Mouse (Mus musculus) embryonic facial prominence, embryonic 12.5 days (tissue): ENCODE data around the gene Hs3st3b1. TPM values are rescaled to one million over a fixed set of nuclear protein-coding genes. Genes with fewer than 3 reads are reported as not detected.

Experiments
- ATAC-seq: fragments of 200-750 bp; cut with Nextera tagmentation; 2 replicates; pipeline ENCODE4 v1.8.0; 2017; ENCODE audit not compliant: insufficient number of reproducible peaks, insufficient read depth, low FRiP score, low TSS enrichment
- H3K27ac ChIP-seq: fragments of 300-500 bp; sonication (generic); 2 replicates; pipeline ENCODE4 v1.5.1; 2016; ENCODE audit warnings: mild to moderate bottlenecking
- H3K27me3 ChIP-seq: fragments of 300-500 bp; sonication (generic); 2 replicates; pipeline ENCODE4 v1.6.1; 2016; ENCODE audit warnings: mild to moderate bottlenecking, moderate library complexity
- H3K36me3 ChIP-seq: fragments of 300-500 bp; sonication (generic); 2 replicates; pipeline ENCODE4 v1.6.1; 2016; ENCODE audit warnings: mild to moderate bottlenecking
- H3K4me1 ChIP-seq: fragments of 300-500 bp; sonication (generic); 2 replicates; pipeline ENCODE4 v1.6.1; 2016
- H3K4me2 ChIP-seq: fragments of 300-500 bp; sonication (generic); replicated peaks from 2 replicates; pipeline ENCODE4 v1.6.1; 2016; ENCODE audit warnings: mild to moderate bottlenecking, moderate library complexity
- H3K4me3 ChIP-seq: fragments of 300-500 bp; sonication (generic); 2 replicates; pipeline ENCODE4 v1.5.1; 2016; ENCODE audit warnings: mild to moderate bottlenecking
- H3K9ac ChIP-seq: fragments of 300-500 bp; sonication (generic); 2 replicates; pipeline ENCODE4 v1.6.1; 2016; ENCODE audit warnings: mild to moderate bottlenecking, moderate library complexity
- H3K9me3 ChIP-seq: fragments of 300-500 bp; sonication (generic); 2 replicates; pipeline ENCODE4 v1.6.1; 2016; ENCODE audit warnings: mild to moderate bottlenecking, moderate library complexity
- WGBS: fragments of 180-500 bp; shearing (Covaris S2); methylation state at CpG from one replicate; pipeline ENCODE4 v1.1.7; 2016; 5-methylcytosine and 5-hydroxymethylcytosine counted together
- polyA plus RNA-seq: library from polyadenylated mRNA; unstranded; fragments of >200 nt; fragmentation: Nextera tagmentation; extraction: Ambion mirVana; gene quantifications from 2 replicates; pipeline ENCODE4 v1.2.1, GENCODE M21; 2016

The Hs3st3b1 gene
- polyA plus RNA-seq, 1 experiment from 2014 or later, result 22.9 TPM

GRCm38 (mm10) chr11:63906552-63907353 lies 15.3 kb downstream of the Hs3st3b1 start:
- WGBS, result 80% methylated on average over 9 of the region's 9 CpGs
- H3K27me3 ChIP-seq, result no peaks in the 10 kb centered on the region
- H3K4me3 ChIP-seq, result no peak overlapping the region
- no peak overlapping the region for H3K9ac ChIP-seq
- no peak overlapping the region for H3K27ac ChIP-seq
- H3K4me1 ChIP-seq, result peaks cover 10% of the 10 kb centered on the region; the same call in 1 of the 2 replicates
- H3K4me2 ChIP-seq, result no peak overlapping the region
- no peak for ATAC-seq
- no peaks in the 10 kb centered on the region for H3K9me3 ChIP-seq
- no peaks in the 10 kb centered on the region; the same call in 1 of the 2 replicates for H3K36me3 ChIP-seq

GRCm38 (mm10) chr11:63904787-63905186 lies 17.3 kb downstream of the Hs3st3b1 start:
- no peak for ATAC-seq
- H3K4me2 ChIP-seq, result no peak overlapping the region
- no peak overlapping the region for H3K9ac ChIP-seq
- no peak overlapping the region for H3K27ac ChIP-seq
- H3K36me3 ChIP-seq, result no peaks in the 10 kb centered on the region; the same call in 1 of the 2 replicates
- WGBS, result 45% methylated on average over 4 of the region's 4 CpGs
- H3K9me3 ChIP-seq, result no peaks in the 10 kb centered on the region
- H3K4me1 ChIP-seq, result 0 out of 2 replicates have a peak, but pooled peaks cover 3% of the 10 kb centered on the region
- H3K4me3 ChIP-seq, result no peak overlapping the region
- H3K27me3 ChIP-seq, result no peaks in the 10 kb centered on the region

GRCm38 (mm10) chr11:63898509-63899168 lies 23.5 kb downstream of the Hs3st3b1 start:
- Histone ChIP-seq H3K4me1 (0 out of 2 replicates have a peak, but pooled peaks cover 3% of the 10 kb centered on the region), H3K27ac (no peak overlapping the region), H3K27me3 (no peaks in the 10 kb centered on the region), H3K36me3 (no peaks in the 10 kb centered on the region; the same call in 1 of the 2 replicates), H3K9me3 (no peaks in the 10 kb centered on the region), H3K4me2 (no peak overlapping the region), H3K9ac (no peak overlapping the region), H3K4me3 (no peak overlapping the region)
- ATAC-seq, result no peak
- WGBS, result 29% methylated on average over 9 of the region's 9 CpGs

GRCm38 (mm10) chr11:63897856-63898508 lies 24.1 kb downstream of the Hs3st3b1 start:
- WGBS, result 67% methylated on average over 13 of the region's 13 CpGs
- Histone ChIP-seq H3K27me3 (no peaks in the 10 kb centered on the region), H3K9me3 (no peaks in the 10 kb centered on the region), H3K9ac (no peak overlapping the region), H3K4me3 (no peak overlapping the region), H3K4me1 (0 out of 2 replicates have a peak, but pooled peaks cover 3% of the 10 kb centered on the region), H3K27ac (no peak overlapping the region), H3K36me3 (no peaks in the 10 kb centered on the region; the same call in 1 of the 2 replicates), H3K4me2 (no peak overlapping the region)
- ATAC-seq, result no peak

GRCm38 (mm10) chr11:63897011-63897410 lies 25.1 kb downstream of the Hs3st3b1 start:
- 83% methylated on average over 2 of the region's 2 CpGs for WGBS
- H3K4me3 ChIP-seq, result no peak overlapping the region
- no peaks in the 10 kb centered on the region for H3K27me3 ChIP-seq
- H3K4me2 ChIP-seq, result no peak overlapping the region
- no peak for ATAC-seq
- no peak overlapping the region for H3K27ac ChIP-seq
- H3K36me3 ChIP-seq, result no peaks in the 10 kb centered on the region
- no peaks in the 10 kb centered on the region for H3K9me3 ChIP-seq
- H3K9ac ChIP-seq, result no peak overlapping the region
- 0 out of 2 replicates have a peak, but pooled peaks cover 3% of the 10 kb centered on the region for H3K4me1 ChIP-seq

- Histone ChIP-seq H3K4me1 (peaks cover 15% of the 10 kb centered on the region), H3K27ac (no peak overlapping the region), H3K27me3 (peaks cover 7% of the 10 kb centered on the region; the same call in 1 of the 2 replicates), H3K9ac (no peak overlapping the region), H3K36me3 (no peaks in the 10 kb centered on the region), H3K4me3 (no peak overlapping the region), H3K4me2 (no peak overlapping the region), H3K9me3 (no peaks in the 10 kb centered on the region)
- WGBS, result 61% methylated on average over 6 of the region's 6 CpGs
- ATAC-seq, result no peak
Measured at GRCm38 (mm10) chr11:63894188-63894587, 27.9 kb downstream of the Hs3st3b1 start.

GRCm38 (mm10) chr11:63893557-63893956 lies 28.5 kb downstream of the Hs3st3b1 start:
- no peak overlapping the region for H3K9ac ChIP-seq
- H3K36me3 ChIP-seq, result peaks cover 1% of the 10 kb centered on the region; the same call in 1 of the 2 replicates
- peaks cover 15% of the 10 kb centered on the region for H3K4me1 ChIP-seq
- H3K27ac ChIP-seq, result no peak overlapping the region
- H3K4me2 ChIP-seq, result no peak overlapping the region
- H3K4me3 ChIP-seq, result no peak overlapping the region
- H3K9me3 ChIP-seq, result no peaks in the 10 kb centered on the region
- ATAC-seq, result no peak
- peaks cover 8% of the 10 kb centered on the region; the same call in 1 of the 2 replicates for H3K27me3 ChIP-seq
- 78% methylated on average over 6 of the region's 6 CpGs for WGBS

- H3K36me3 ChIP-seq, result peaks cover 6% of the 10 kb centered on the region; the same call in 1 of the 2 replicates
- H3K4me2 ChIP-seq, result no peak overlapping the region
- H3K4me1 ChIP-seq, result peaks cover 18% of the 10 kb centered on the region
- H3K9me3 ChIP-seq, result no peaks in the 10 kb centered on the region
- no peak overlapping the region for H3K27ac ChIP-seq
- no peak overlapping the region for H3K4me3 ChIP-seq
- H3K9ac ChIP-seq, result no peak overlapping the region
- H3K27me3 ChIP-seq, result peaks cover 16% of the 10 kb centered on the region; the same call in 1 of the 2 replicates
- 37% methylated on average over 7 of the region's 7 CpGs for WGBS
- ATAC-seq, result no peak
Measured at GRCm38 (mm10) chr11:63891479-63892020, 30.5 kb downstream of the Hs3st3b1 start.

- Histone ChIP-seq H3K9me3 (no peaks in the 10 kb centered on the region), H3K36me3 (0 out of 2 replicates have a peak, but pooled peaks cover 5% of the 10 kb centered on the region), H3K4me1 (0 out of 2 replicates have a peak, but pooled peaks cover 3% of the 10 kb centered on the region), H3K4me3 (no peak overlapping the region), H3K27ac (no peak overlapping the region), H3K27me3 (peaks cover 9% of the 10 kb centered on the region; the same call in 1 of the 2 replicates), H3K4me2 (no peak overlapping the region), H3K9ac (no peak overlapping the region)
- 83% methylated on average over 3 of the region's 3 CpGs for WGBS
- no peak for ATAC-seq
Measured at GRCm38 (mm10) chr11:63883385-63883784, 38.7 kb downstream of the Hs3st3b1 start.

- no peak for ATAC-seq
- 0 out of 2 replicates have a peak, but pooled peaks cover 3% of the 10 kb centered on the region for H3K27me3 ChIP-seq
- 61% methylated on average over 2 of the region's 2 CpGs for WGBS
Measured at GRCm38 (mm10) chr11:63880296-63880695, 41.8 kb downstream of the Hs3st3b1 start.

GRCm38 (mm10) chr11:63879261-63879660 lies 42.8 kb downstream of the Hs3st3b1 start:
- 60% methylated on average over 10 of the region's 10 CpGs for WGBS
- H3K4me1 ChIP-seq, result no peaks in the 10 kb centered on the region
- ATAC-seq, result no peak
- H3K4me3 ChIP-seq, result no peak overlapping the region
- no peak overlapping the region for H3K4me2 ChIP-seq
- H3K27me3 ChIP-seq, result 0 out of 2 replicates have a peak, but pooled peaks cover 3% of the 10 kb centered on the region
- no peak overlapping the region for H3K9ac ChIP-seq
- no peaks in the 10 kb centered on the region for H3K9me3 ChIP-seq
- H3K27ac ChIP-seq, result no peak overlapping the region
- no peaks in the 10 kb centered on the region for H3K36me3 ChIP-seq

More at GRCm38 (mm10) chr11:63880296-63880695, 41.8 kb downstream of the Hs3st3b1 start:
- Histone ChIP-seq H3K36me3 (0 out of 2 replicates have a peak, but pooled peaks cover 2% of the 10 kb centered on the region), H3K4me3 (no peak overlapping the region), H3K27ac (no peak overlapping the region), H3K9ac (no peak overlapping the region), H3K4me1 (no peaks in the 10 kb centered on the region), H3K9me3 (no peaks in the 10 kb centered on the region), H3K4me2 (no peak overlapping the region)
